Mouse (Mus musculus) cerebellum, adult 18-20 months (tissue): ENCODE results near the gene Eno2.

Source experiments
- DNase-seq, 2 experiments: peaks; one replicate each; pipeline ENCODE4 v3.0.0; 2021

Gene Eno2

GRCm38 (mm10) chr6:124769101-124769765, at the start of gene Eno2:
Eno2 (minus strand) TSS chr6:124769673.
- peak; percentile 83 to 84 for DNase-seq

DNA sequence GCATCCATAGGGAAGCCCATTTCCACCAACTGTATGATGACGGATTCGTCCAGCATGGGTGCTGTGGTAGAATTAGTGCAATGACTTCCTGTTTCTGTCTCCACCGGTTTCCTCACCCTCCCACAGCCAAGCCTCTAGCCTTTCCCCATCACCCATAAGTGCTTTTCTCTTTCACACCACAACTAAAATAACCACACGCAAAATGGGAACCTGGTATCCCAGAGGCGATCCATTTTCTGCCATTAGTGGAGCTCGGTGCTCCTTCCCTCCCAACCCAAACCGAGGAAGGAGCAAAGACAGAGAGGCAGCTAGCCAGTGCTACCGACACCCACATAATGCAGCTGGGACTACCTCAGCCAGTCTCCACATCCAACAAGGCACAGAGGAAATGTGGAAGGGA, 48.5 kb upstream of the Eno2 start:
- DNase-seq: no peak

DNA sequence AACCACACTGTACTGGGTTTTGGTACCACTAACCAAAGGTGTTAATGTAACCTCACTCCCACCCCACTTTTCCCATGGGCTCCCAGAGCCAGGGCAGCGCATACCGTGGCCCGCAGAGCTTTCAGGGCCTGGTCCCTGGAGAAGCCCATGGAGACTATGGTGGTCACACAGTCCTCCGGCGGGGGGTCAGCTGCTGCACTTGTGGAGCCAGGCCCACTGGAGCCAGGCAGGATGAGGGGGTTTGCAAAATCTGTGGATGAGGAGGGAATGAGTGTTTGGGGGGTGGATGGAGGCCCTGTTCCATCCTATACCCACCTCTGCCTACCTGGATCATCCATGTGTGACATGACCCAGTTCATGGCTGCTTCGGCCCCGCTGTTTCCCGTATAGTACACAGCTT, 48.1 kb upstream of the Eno2 start:
- peak in 1 of 2 experiments; percentile 7 for DNase-seq

- peak in 1 of 2 experiments; percentile 4 for DNase-seq
Measured at GRCm38 (mm10) chr6:124817125-124817524, 47.7 kb upstream of the Eno2 start.

DNA sequence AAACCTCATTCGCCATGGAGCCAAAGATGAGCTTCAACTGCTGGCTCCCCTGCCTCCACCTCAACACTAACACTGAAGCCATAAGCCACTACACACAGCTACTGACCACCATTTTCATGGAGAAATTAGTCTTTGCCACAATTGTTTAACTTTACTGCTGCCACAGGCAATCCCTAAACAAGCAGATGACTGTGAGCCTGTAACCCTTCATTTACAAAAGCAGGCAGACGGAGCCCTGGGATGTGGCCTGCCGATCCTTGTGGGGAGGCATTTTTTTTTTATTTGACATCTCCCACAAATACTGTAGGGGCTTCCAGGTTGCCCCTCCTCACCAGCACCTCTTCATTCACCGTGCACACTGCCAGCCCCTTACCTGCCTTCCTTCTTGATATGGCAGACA, 47.1 kb upstream of the Eno2 start:
- no peak for DNase-seq

GRCm38 (mm10) chr6:124814858-124815774, 45.6 kb upstream of the Eno2 start:
- DNase-seq: peak in 1 of 2 experiments; percentile 12

DNA sequence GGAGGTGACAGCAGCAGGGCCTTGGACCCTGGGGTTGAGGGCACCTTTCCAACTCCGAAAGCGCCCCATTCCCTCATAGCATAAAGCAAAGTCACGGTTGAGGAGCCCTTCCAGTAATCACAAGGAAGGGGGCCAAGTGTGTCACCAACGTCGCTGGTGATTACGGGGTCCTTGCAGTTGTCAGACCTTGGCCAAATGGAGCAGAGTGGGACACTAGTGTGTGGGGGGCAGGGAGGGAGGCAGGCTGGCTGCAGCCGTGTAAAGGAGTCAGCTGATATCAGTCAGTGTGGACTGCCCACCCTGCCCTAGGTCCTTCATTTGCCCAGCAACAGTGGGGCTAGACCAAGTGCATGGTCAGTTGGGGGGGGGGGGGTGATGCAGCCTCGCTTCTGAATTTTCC, 45.0 kb upstream of the Eno2 start:
- no peak for DNase-seq

DNA sequence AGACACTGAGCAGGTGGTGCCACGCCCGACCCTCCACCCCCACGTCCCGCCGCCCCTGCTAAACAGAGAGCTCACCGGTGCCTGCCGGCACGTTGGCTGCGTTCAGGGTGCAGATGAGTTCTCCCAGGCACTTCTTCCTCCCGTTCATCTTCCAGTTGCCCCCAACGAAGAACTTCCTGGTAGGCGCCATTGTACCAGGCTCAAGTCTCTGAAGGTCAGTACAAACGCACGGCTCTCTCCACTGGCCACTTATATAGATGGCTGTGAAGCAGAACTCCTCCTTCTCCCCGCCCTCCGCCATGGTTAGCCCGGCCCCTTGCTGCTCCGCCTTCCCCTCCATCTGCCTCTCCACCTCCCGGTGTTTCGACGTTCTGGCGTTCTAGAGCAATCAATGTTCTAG, 44.5 kb upstream of the Eno2 start, which contains the start of gene Tpi1:
Tpi1 (minus strand) TSS at position 364 of the 400 bp plus-strand sequence.
- peak; percentile 90 to 94 for DNase-seq

DNA sequence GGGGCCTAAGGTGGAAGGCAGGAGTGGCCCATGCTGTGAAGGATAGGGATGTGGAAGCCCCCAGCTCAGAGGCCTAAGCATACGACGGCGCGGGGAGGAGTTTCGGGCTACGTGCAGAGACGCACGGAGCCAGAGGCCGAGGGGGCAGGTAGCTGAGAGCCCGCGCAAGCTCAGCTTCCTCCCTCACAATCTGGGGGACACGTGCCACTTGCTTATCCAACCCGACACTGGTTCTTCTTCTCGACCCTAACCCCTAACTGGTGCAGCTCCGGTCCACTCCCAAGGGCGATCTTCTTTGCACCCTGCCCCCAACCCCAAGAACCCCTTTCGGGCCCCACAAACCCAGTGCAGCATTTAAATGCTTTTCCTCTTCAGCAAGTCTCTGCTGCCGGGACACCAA, 44.0 kb upstream of the Eno2 start:
- DNase-seq: peak; percentile 80 to 81

DNA sequence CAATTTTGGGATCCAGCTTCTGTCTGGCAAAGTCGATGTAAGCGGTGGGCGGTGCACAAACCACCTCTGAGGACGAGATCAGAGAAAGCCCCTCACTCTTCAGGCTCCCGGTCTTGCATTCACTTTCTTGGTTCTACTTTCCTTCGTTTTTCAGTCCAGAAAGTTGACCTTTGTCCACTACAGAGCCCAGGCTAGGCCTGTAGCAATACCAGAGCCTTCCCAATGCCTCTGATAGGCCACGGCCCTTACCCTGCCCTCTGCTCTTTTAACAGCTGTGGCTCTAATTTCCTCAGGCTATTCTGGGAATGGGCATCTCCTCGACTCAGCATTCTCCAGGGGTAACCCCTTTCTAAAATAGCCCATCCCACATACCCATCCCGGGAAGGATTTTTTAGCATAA, 43.4 kb upstream of the Eno2 start:
- DNase-seq: peak in 1 of 2 experiments; percentile 43

GRCm38 (mm10) chr6:124811701-124812560, 42.5 kb upstream of the Eno2 start:
- DNase-seq: peak in 1 of 2 experiments; percentile 26

GRCm38 (mm10) chr6:124811403-124811665, 41.9 kb upstream of the Eno2 start:
- DNase-seq: no peak

DNA sequence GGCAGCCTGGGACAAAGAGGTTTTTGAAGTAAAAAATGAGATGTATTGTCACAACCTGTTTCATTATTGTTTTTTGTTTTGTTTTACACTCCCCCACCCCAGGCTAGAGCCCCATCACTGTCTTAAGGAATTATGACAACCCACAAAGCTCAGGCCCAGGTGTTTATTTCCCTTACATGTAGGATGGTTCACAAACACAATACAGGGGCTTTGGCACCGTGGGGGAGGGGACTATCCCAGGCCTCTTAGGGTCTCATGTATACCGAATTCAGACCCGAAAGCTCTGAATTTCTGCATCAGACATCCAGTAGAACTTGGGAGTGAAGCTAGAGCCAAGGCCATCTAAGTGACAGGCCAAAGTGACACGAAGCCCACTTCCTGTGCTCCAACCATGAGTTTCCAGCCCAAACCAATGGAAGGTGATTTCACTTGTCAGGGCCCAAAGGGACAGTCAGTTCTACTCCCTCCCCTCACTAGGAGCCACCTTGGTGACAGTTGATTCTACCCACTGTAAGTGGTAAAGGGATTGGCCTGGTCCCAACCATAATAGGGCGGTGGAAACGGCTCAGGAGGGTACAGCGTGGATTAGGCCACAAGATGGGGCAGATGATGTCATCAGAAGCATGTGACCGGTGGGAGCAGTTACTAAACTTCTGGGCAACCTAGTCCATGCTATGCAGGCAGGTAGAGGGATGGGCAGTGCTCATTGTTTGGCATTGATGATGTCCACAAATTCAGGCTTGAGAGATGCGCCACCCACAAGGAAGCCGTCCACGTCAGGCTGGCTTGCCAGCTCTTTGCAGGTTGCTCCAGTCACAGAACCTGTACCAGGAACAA, 41.3 kb upstream of the Eno2 start:
- DNase-seq: peak in 1 of 2 experiments; percentile 24

DNA sequence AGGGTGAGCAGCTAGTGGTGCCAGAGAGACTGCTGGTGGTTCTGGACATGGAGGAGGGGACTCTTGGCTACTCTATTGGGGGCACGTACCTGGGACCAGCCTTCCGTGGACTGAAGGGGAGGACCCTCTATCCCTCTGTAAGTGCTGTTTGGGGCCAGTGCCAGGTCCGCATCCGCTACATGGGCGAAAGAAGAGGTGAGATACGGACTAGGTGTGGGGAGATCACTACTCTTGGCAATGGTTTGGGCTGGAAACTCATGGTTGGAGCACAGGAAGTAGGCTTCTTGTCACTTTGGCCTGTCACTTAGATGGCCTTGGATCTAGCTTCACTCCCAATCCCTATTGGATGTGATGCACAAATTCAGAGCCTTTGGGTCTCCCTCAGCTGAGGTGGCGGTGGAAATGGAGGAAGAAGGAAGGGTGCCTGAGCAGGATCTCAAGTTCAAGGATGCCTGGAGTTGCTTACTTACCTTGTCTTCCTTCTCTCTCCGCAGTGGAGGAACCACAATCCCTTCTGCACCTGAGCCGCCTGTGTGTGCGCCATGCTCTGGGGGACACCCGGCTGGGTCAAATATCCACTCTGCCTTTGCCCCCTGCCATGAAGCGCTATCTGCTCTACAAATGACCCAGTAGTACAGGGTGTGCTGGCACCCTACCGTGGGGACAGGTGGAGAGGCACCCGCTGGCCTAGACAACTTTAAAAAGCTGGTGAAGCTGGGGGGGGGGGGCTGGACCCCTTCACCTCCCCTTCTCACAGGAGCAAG, 40.5 kb upstream of the Eno2 start:
- DNase-seq: peak in 1 of 2 experiments; percentile 21

GRCm38 (mm10) chr6:124809052-124809774, 39.7 kb upstream of the Eno2 start:
- DNase-seq: peak; percentile 86 to 90

DNA sequence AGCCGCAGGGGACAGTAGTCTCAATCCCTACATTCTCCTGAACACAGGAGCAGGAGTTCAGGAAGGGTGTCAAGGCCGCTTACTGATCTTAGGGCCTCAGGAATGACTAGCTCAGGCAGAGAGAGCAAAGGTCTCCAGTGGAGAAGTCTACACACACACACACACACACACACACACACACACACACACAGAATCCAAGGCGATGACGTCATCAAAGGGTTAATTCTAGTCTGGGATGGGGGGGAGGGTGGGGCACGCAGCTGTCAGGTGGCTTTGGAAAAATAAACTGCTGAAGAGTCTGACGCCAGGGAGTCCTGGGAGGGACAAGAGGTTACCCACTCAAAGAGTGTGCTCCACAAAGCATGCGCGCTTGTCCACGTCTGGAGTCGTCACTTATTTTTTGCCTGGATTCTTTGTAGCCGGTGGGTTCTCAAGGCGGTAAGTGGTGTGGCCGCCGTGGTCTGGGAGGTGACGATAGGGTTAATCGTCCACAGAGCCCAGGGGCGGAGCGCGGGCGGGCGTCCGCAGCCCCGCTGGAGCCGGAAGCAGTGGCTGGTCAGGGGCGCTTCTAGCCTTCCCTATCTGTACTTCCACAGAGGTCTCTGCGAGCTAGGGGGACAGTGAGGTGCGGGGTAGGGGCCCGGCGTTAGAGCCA, 39.0 kb upstream of the Eno2 start, which contains the start of gene Spsb2:
Spsb2 (plus strand) TSS at position 304 of the 655 bp plus-strand sequence.
- peak; percentile 58 to 66 for DNase-seq

DNA sequence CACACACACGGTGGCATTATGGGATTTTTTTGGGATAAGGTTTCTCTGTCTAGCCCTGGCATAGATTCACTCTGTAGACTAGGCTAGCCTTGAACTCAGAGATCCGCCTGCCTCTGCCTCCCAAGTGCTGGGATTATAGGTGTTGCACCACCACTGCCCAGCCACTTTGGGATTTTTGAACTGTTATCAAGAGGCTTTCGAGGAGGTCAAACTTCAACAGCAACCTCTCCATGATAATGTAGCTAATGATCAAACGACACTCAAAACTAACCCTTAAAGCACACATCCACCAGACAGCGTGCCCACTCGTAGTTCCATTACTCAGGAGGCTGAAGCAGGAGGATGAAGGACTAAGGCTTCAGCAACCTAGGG, 38.5 kb upstream of the Eno2 start:
- peak in 1 of 2 experiments; percentile 3 for DNase-seq

DNA sequence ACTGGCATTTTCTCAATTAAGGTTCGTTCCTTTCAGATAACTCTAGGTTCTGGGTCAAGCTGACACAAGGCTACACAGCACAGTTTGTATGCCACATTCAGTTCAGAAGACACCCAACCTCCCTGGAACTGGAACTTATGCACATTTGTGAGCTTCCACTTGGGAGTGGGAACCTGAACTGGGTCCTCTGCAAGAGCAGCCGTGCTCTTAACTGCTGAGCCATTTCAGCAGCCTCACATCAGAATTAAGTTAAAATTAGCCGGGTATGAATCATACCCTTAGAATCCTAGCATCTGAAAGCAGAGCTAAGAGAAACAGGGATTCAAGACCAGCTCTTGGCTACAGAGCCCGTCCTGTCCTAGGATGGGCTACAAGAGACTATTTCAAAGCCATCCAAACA, 37.9 kb upstream of the Eno2 start:
- DNase-seq: peak; percentile 3 to 21

GRCm38 (mm10) chr6:124806446-124807140, 37.1 kb upstream of the Eno2 start:
- DNase-seq: peak; percentile 11 to 23
